Mouse (Mus musculus) liver, embryonic 14.5 days (tissue): ENCODE data around the gene Larp1b. TPM values are rescaled to one million over a fixed set of nuclear protein-coding genes. Genes with fewer than 3 reads are reported as not detected.

Experiments
- ATAC-seq: fragments of 200-750 bp; cut with Nextera tagmentation; 2 replicates; pipeline ENCODE4 v1.8.0; 2017; ENCODE audit warnings: moderate number of reproducible peaks, mild to moderate bottlenecking, moderate library complexity; ENCODE audit not compliant: insufficient read depth
- DNase-seq, 3 experiments: peaks; one replicate each; pipeline ENCODE4 v3.0.0-alpha.2; 2012 to 2013; ENCODE audit warnings: low read depth in 3 of 3, low spot score in 3 of 3
- H3K27ac ChIP-seq: fragments of 300-500 bp; sonication (generic); 2 replicates; pipeline ENCODE4 v1.5.1; 2014; ENCODE audit warnings: moderate library complexity, mild to moderate bottlenecking, control low read depth, inconsistent platforms
- H3K27me3 ChIP-seq: fragments of 300-500 bp; sonication (generic); 2 replicates; pipeline ENCODE4 v1.6.1; 2014; ENCODE audit warnings: mild to moderate bottlenecking, low read length, moderate library complexity; ENCODE audit not compliant: control insufficient read depth, insufficient read depth
- H3K36me3 ChIP-seq: fragments of 300-500 bp; sonication (generic); replicated peaks from 2 replicates; pipeline ENCODE4 v1.6.1; 2014; ENCODE audit warnings: low read depth; ENCODE audit not compliant: control insufficient read depth, insufficient read depth
- H3K4me1 ChIP-seq, 2 experiments: fragments of 200-500 bp in 1 of 2; fragments of 300-500 bp in 1 of 2; sonication (generic) in 1 of 2; replicated peaks; 2 replicates each; pipeline ENCODE4 v1.6.1; 2012 to 2014; ENCODE audit warnings: antibody characterized with exemption in 1 of 2, inconsistent platforms in 1 of 2, low read length in 1 of 2; ENCODE audit not compliant: control insufficient read depth in 2 of 2, insufficient read depth in 2 of 2
- H3K4me2 ChIP-seq: fragments of 300-500 bp; sonication (generic); 2 replicates; pipeline ENCODE4 v1.6.1; 2014; ENCODE audit warnings: low read depth, mild to moderate bottlenecking, control low read depth, moderate library complexity
- H3K4me3 ChIP-seq, 2 experiments: fragments of 200-500 bp in 1 of 2; fragments of 300-500 bp in 1 of 2; sonication (generic) in 1 of 2; 2 replicates each; pipeline ENCODE4 v1.5.1; 2012 to 2014; ENCODE audit warnings: low read depth in 2 of 2, low read length in 2 of 2, mild to moderate bottlenecking in 2 of 2, control low read depth in 1 of 2, inconsistent platforms in 1 of 2, moderate library complexity in 1 of 2; ENCODE audit not compliant: insufficient read depth in 1 of 2
- H3K9ac ChIP-seq: fragments of 300-500 bp; sonication (generic); replicated peaks from 2 replicates; pipeline ENCODE4 v1.6.1; 2014; ENCODE audit warnings: mild to moderate bottlenecking, control low read depth, moderate library complexity
- H3K9me3 ChIP-seq: fragments of 300-500 bp; sonication (generic); 2 replicates; pipeline ENCODE4 v1.6.1; 2016; ENCODE audit warnings: low read length, mixed read lengths; ENCODE audit not compliant: control insufficient read depth
- CTCF ChIP-seq: IDR thresholded peaks from 2 replicates; pipeline ENCODE4 v1.5.1; 2016; ENCODE audit warnings: antibody characterized with exemption, low read depth, control low read depth
- EP300 ChIP-seq: IDR thresholded peaks from 2 replicates; pipeline ENCODE4 v1.6.1; 2016; ENCODE audit warnings: antibody characterized with exemption, low read depth
- WGBS: fragments of 180-500 bp; shearing (Covaris S2); extraction: QIAGEN DNeasy Blood & Tissue Kit; methylation state at CpG from one replicate; pipeline ENCODE4 v1.1.7; 2014; ENCODE audit not compliant: insufficient replicate concordance; 5-methylcytosine and 5-hydroxymethylcytosine counted together
- polyA plus RNA-seq, 2 experiments: library from polyadenylated mRNA; depleted of rRNA in 1 of 2; stranded (reverse) in 1 of 2; unstranded in 1 of 2; fragments of >200 nt; fragmentation: Nextera tagmentation in 1 of 2; extraction: Ambion mirVana in 1 of 2; gene quantifications; 2 replicates each; pipeline versions ENCODE4 v1.2.1 to v1.2.3; 2012 to 2014

The Larp1b gene
- polyA plus RNA-seq, 2 experiments = 7.5 to 9.0 TPM

DNA sequence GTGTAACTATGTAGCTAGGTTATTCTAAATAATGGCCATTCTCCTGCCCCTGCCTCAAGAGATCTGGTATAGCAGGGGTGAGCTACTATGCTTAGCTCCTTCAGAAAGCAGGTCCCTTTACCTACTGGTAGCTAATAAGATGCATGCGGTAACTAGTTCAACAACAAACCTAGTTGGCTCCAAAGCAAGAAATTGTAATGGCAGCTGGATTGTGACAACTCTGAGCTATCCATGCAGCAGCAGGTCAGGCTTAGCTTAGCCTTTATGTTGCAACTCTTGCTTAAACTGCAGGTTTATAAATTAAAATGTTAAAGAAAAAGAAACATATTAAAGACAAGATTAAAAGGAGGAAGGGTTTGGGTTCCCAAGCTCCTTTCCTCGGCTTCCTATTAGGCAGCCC, 129.0 kb downstream of the Larp1b start:
- Histone ChIP-seq H3K36me3 (no peaks in the 10 kb centered on the region), H3K9ac (no peak overlapping the region), H3K4me2 (no peak overlapping the region), H3K27me3 (no peaks in the 10 kb centered on the region), H3K27ac (no peak overlapping the region), H3K9me3 (no peaks in the 10 kb centered on the region), H3K4me3 (no peak overlapping the region), H3K4me1 (peaks cover 3 to 8% of the 10 kb centered on the region in 2 experiments)
- DNase-seq = no peak
- TF ChIP-seq EP300 (no peak), CTCF (no peak)
- WGBS = 82% methylated on average over 2 of the region's 2 CpGs
- no peak for ATAC-seq

DNA sequence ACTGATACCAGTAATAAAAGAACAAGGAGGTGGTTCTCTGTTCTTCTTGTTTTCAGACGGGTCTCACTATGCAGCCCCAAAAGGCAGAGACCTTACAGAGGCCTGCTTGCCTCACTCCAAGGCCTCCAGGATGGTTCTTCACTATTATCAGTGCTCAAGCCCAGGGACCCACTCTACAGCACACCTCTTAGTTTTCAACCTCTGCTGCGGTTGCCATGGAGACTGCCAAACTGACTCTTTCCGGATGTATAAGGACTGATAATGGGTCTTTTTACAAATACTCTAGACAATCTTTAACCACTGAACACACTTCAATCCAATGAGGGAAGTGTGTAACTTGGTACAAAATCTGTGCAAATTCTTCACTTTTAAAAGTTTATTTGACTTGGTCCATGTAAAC, 131.1 kb downstream of the Larp1b start:
- TF ChIP-seq EP300 = no peak
- TF ChIP-seq CTCF = no peak
- Histone ChIP-seq H3K4me1 (peaks cover 7 to 19% of the 10 kb centered on the region in 2 experiments), H3K9ac (peak overlapping the region; percentile 28; the same call in 1 of the 2 replicates), H3K4me2 (peak overlapping the region; percentile 84), H3K9me3 (no peaks in the 10 kb centered on the region), H3K4me3 (peak overlapping the region; percentile 12; a peak in 2 of 4 replicates), H3K27me3 (no peaks in the 10 kb centered on the region), H3K27ac (no peak overlapping the region), H3K36me3 (no peaks in the 10 kb centered on the region)
- DNase-seq (peak; percentile 37 to 51 (median 41)), ATAC-seq (no peak)
- 22% methylated on average over 3 of the region's 3 CpGs for WGBS

DNA sequence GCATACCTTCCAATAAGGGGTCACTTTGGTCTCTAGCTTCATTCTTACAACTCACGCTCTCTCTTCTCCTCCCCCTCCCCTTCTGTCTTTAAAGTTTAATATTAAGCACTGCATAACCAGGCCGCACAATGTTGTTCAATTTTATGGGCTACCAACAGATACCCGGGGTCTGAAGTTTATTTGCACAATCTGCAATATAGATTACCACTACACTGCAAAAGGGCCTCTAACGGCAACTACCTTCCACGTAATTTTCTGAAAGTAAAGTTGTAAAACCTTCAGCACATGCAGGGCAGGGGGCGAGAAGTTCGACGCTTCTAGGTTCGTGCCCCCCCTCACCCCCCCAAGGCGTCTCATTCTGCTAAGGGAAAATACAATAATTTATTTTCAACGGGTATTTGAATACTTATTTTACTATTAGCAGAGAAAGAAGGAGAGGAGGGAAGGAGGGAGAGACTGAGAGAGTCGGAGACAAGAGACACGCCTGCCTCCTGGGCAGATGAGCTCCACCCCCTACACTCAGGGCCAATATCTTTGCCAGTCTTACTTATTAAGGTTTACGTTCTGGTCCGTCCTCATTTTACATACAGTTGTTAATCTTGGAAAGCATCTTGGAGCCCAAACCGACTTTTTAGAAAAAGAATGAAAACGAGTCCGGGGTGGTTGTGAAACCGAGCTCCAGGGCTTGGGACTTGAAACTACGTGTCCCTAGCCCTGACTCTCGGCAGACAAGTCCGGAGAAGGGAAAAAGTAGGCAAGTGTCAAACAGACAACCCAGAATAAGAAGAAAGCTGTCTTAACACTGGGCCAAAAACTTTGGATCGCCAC, 132.1 kb downstream of the Larp1b start:
- no peaks in the 10 kb centered on the region for H3K36me3 ChIP-seq
- peaks cover 7 to 19% of the 10 kb centered on the region in 2 experiments for H3K4me1 ChIP-seq
- H3K27ac ChIP-seq = peak overlapping the region; percentile 59
- TF ChIP-seq EP300 = no peak
- no peak for TF ChIP-seq CTCF
- no peaks in the 10 kb centered on the region for H3K27me3 ChIP-seq
- H3K9me3 ChIP-seq = no peaks in the 10 kb centered on the region
- peak overlapping the region; percentile 84 for H3K4me2 ChIP-seq
- WGBS = 6% methylated on average over 23 of the region's 23 CpGs
- H3K9ac ChIP-seq = peak overlapping the region; percentile 83
- DNase-seq (peak; percentile 41 to 59 (median 55)), ATAC-seq (no peak)
- peak overlapping the region; percentile 69 to 91 for H3K4me3 ChIP-seq

DNA sequence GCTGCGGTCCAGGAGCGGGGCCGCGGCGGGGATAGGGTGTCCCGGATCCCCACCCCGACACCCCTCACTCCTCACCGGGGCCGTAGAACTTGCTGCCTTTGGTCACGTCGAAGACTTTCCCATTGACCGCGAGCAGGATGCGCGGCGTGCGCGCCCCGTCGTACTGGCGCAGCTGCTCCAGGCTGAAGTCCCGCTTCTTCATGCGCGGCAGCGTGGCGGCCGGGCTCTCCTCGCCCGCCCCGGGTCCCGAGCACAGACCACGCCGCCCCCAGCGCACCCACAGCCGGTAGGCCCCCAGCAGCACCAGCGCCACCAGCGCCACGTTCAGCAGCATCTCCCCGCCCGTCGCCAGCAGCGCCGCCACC, 132.9 kb downstream of the Larp1b start:
- peaks cover 7 to 19% of the 10 kb centered on the region in 2 experiments for H3K4me1 ChIP-seq
- TF ChIP-seq CTCF (no peak), EP300 (no peak)
- H3K36me3 ChIP-seq = no peaks in the 10 kb centered on the region
- peak overlapping the region; percentile 69 to 91 for H3K4me3 ChIP-seq
- H3K9me3 ChIP-seq = no peaks in the 10 kb centered on the region
- peak overlapping the region; percentile 59 for H3K27ac ChIP-seq
- no peaks in the 10 kb centered on the region for H3K27me3 ChIP-seq
- peak overlapping the region; percentile 83 for H3K9ac ChIP-seq
- DNase-seq = no peak
- 0% methylated on average over 35 of the region's 43 CpGs for WGBS
- H3K4me2 ChIP-seq = peak overlapping the region; percentile 84
- peak; percentile 5 for ATAC-seq
